Mouse (Mus musculus): ENCODE measurements at regions not wholly inside any gene's neighbourhood (a gene's known extent, or its start where the extent isn't known, plus 50 kb on each side); places are given as distances from the start of the nearest gene placed in this dataset.

DNA sequence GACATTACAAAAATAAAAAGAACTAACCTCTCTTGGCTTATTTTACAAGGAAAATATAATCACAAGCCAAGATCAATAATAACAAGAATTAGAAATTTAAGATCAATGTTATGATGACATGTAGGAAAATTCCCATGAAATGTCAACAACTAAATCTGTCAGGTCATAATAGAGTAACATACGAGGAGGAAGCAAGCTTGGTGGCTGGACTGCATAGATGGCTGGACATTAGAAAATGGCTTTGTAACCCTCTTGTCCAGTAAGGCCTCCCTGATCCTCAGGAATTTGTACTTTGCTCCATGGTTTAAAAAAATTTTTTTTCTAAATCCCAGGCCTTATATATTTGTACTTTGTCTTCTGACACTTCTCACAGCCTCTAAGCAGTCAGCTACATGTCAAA, 132.7 kb upstream of the Aoah start:
- H3K4me1 ChIP-seq (ENCODE audit: control insufficient read depth, insufficient read depth, low read length), result no peaks in the 10 kb centered on the region
- intact Hi-C loops (cut with DNase I), result no loop called here
- no peaks in the 10 kb centered on the region for H3K36me3 ChIP-seq (ENCODE audit: control insufficient read depth, insufficient read depth, low read length)
- TF ChIP-seq POLR2A (IDR thresholded peaks at IDR 0.05; ENCODE audit: insufficient read depth, low read depth, low read length), result no peak
- TF ChIP-seq CTCF (IDR thresholded peaks at IDR 0.05), result no peak
- TF ChIP-seq EP300 (IDR thresholded peaks at IDR 0.05; ENCODE audit: insufficient read depth, low read depth, low read length), result no peak
- no peaks in the 10 kb centered on the region for H3K79me2 ChIP-seq (replicated peaks; ENCODE audit: control insufficient read depth, insufficient read depth, low read length)
- no peaks in the 10 kb centered on the region for H3K27me3 ChIP-seq (ENCODE audit: control insufficient read depth, insufficient read depth, low read length)
- H3K9ac ChIP-seq (ENCODE audit: low read depth, low read length), result no peak overlapping the region
- H3K4me3 ChIP-seq, result no peak overlapping the region
- H3K27ac ChIP-seq, result no peak overlapping the region
- no peak for DNase-seq
- WGBS, result 76% methylated on average over 1 of the region's 1 CpGs

DNA sequence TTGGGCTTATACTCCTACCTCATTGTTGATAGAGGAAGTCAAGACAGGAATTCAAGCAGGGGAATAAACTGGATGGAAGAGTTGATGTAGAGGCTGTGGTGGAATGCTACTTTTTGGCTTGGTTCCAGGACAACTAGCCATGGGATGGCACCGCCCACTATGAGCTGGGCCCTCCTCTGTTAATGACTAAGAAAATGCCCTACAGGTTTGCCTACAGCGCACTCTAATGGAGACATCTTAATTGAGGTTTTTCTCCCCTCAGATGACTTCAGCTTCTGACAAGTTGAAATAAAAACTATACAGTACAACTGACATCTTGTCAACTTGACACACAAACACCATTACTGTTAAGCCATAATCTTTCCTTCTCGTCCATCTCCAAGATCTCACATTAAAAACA, 115.2 kb upstream of the Aoah start:
- Histone ChIP-seq H3K4me1 (ENCODE audit: control insufficient read depth, insufficient read depth, low read length) (no peaks in the 10 kb centered on the region), H3K4me3 (no peak overlapping the region), H3K27me3 (ENCODE audit: control insufficient read depth, insufficient read depth, low read length) (no peaks in the 10 kb centered on the region), H3K79me2 (replicated peaks; ENCODE audit: control insufficient read depth, insufficient read depth, low read length) (no peaks in the 10 kb centered on the region), H3K36me3 (ENCODE audit: control insufficient read depth, insufficient read depth, low read length) (no peaks in the 10 kb centered on the region), H3K27ac (no peak overlapping the region), H3K9ac (ENCODE audit: low read depth, low read length) (no peak overlapping the region)
- no peak for DNase-seq
- TF ChIP-seq EP300 (IDR thresholded peaks at IDR 0.05; ENCODE audit: insufficient read depth, low read depth, low read length) (no peak), CTCF (IDR thresholded peaks at IDR 0.05) (0 out of 2 replicates have a peak, but pooled peaks have one; percentile 10), POLR2A (IDR thresholded peaks at IDR 0.05; ENCODE audit: insufficient read depth, low read depth, low read length) (no peak)
- intact Hi-C loops (cut with DNase I), result no loop called here
- 82% methylated on average over 3 of the region's 3 CpGs for WGBS

DNA sequence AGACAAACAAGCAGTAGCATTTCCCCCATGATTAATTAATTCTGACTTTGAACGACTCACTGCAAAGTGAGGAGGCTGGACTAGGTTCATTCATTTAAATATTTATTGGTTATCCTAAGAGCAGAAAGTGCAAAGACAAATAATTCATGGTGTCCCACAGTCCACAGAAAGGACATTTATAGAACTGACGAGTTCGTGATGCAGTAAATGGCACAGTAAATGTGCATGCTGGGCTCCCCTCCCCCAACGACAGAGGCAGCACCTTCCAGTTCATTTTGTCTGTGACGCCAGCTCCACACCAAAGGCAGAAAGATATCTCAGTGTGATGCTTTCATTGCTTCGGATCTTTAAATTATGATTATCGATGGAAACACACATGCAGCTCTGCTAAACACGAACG, 107.0 kb upstream of the Aoah start:
- WGBS, result 84% methylated on average over 9 of the region's 9 CpGs
- intact Hi-C loops (cut with DNase I), result no loop called here
- Histone ChIP-seq H3K4me1 (ENCODE audit: control insufficient read depth, insufficient read depth, low read length) (no peaks in the 10 kb centered on the region), H3K27me3 (ENCODE audit: control insufficient read depth, insufficient read depth, low read length) (no peaks in the 10 kb centered on the region), H3K9ac (ENCODE audit: low read depth, low read length) (no peak overlapping the region), H3K36me3 (ENCODE audit: control insufficient read depth, insufficient read depth, low read length) (no peaks in the 10 kb centered on the region), H3K27ac (no peak overlapping the region), H3K79me2 (replicated peaks; ENCODE audit: control insufficient read depth, insufficient read depth, low read length) (no peaks in the 10 kb centered on the region), H3K4me3 (no peak overlapping the region)
- TF ChIP-seq POLR2A (IDR thresholded peaks at IDR 0.05; ENCODE audit: insufficient read depth, low read depth, low read length) (no peak), CTCF (IDR thresholded peaks at IDR 0.05) (no peak), EP300 (IDR thresholded peaks at IDR 0.05; ENCODE audit: insufficient read depth, low read depth, low read length) (no peak)
- DNase-seq, result no peak

DNA sequence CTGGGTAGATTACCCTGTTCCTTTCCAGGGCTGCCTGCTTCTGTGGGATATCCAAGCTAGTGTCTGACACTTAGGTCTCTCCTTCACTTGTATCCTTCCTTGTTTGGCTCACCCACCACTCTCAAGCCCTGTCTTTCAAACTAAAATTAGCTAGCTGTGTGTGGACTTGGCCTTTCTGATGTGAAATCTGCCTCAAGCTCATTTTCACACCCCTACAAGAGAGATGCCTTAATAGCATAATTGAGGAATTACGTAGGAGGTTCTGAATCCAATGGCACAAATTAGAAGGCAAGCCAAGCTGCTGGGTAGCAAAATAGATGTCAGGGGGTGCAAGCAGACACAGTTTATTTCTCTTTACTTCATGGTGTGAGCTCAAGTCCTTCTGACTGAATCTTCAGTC, 106.5 kb upstream of the Aoah start:
- H3K27ac ChIP-seq, result no peak overlapping the region
- no peak for DNase-seq
- no peaks in the 10 kb centered on the region for H3K27me3 ChIP-seq (ENCODE audit: control insufficient read depth, insufficient read depth, low read length)
- H3K36me3 ChIP-seq (ENCODE audit: control insufficient read depth, insufficient read depth, low read length), result no peaks in the 10 kb centered on the region
- H3K79me2 ChIP-seq (replicated peaks; ENCODE audit: control insufficient read depth, insufficient read depth, low read length), result no peaks in the 10 kb centered on the region
- intact Hi-C loops (cut with DNase I), result no loop called here
- H3K4me3 ChIP-seq, result no peak overlapping the region
- H3K9ac ChIP-seq (ENCODE audit: low read depth, low read length), result no peak overlapping the region
- WGBS, result 87% methylated on average over 1 of the region's 1 CpGs
- H3K4me1 ChIP-seq (ENCODE audit: control insufficient read depth, insufficient read depth, low read length), result no peaks in the 10 kb centered on the region
- no peak for TF ChIP-seq EP300 (IDR thresholded peaks at IDR 0.05; ENCODE audit: insufficient read depth, low read depth, low read length)
- no peak for TF ChIP-seq POLR2A (IDR thresholded peaks at IDR 0.05; ENCODE audit: insufficient read depth, low read depth, low read length)
- no peak for TF ChIP-seq CTCF (IDR thresholded peaks at IDR 0.05)

DNA sequence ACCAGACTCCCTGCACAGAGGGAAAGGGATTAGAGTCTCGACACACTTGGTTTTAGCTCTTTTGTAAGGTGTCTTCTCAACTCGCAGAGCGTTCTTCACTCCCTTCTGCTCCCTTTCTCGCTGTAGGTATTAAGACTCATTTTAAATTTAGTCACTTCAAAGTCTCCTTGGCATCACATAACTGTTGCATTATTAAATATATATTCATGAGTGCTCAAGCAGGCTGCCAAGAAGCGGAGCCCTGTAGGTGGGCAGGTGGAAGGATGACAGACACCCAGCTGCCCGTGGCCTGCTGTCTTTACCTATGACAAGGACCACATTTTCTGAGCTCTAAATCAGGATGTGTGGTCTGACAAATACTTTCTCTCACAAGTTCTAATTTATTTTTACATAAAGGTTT, 82.4 kb upstream of the Aoah start:
- H3K36me3 ChIP-seq (ENCODE audit: control insufficient read depth, insufficient read depth, low read length), result no peaks in the 10 kb centered on the region
- TF ChIP-seq EP300 (IDR thresholded peaks at IDR 0.05; ENCODE audit: insufficient read depth, low read depth, low read length) (no peak), POLR2A (IDR thresholded peaks at IDR 0.05; ENCODE audit: insufficient read depth, low read depth, low read length) (no peak), CTCF (IDR thresholded peaks at IDR 0.05) (no peak)
- no peak overlapping the region for H3K4me3 ChIP-seq
- no peaks in the 10 kb centered on the region for H3K79me2 ChIP-seq (replicated peaks; ENCODE audit: control insufficient read depth, insufficient read depth, low read length)
- intact Hi-C loops (cut with DNase I), result no loop called here
- H3K9ac ChIP-seq (ENCODE audit: low read depth, low read length), result no peak overlapping the region
- no peaks in the 10 kb centered on the region for H3K27me3 ChIP-seq (ENCODE audit: control insufficient read depth, insufficient read depth, low read length)
- no peak overlapping the region for H3K27ac ChIP-seq
- 85% methylated on average over 6 of the region's 6 CpGs for WGBS
- H3K4me1 ChIP-seq (ENCODE audit: control insufficient read depth, insufficient read depth, low read length), result no peaks in the 10 kb centered on the region
- DNase-seq, result no peak

DNA sequence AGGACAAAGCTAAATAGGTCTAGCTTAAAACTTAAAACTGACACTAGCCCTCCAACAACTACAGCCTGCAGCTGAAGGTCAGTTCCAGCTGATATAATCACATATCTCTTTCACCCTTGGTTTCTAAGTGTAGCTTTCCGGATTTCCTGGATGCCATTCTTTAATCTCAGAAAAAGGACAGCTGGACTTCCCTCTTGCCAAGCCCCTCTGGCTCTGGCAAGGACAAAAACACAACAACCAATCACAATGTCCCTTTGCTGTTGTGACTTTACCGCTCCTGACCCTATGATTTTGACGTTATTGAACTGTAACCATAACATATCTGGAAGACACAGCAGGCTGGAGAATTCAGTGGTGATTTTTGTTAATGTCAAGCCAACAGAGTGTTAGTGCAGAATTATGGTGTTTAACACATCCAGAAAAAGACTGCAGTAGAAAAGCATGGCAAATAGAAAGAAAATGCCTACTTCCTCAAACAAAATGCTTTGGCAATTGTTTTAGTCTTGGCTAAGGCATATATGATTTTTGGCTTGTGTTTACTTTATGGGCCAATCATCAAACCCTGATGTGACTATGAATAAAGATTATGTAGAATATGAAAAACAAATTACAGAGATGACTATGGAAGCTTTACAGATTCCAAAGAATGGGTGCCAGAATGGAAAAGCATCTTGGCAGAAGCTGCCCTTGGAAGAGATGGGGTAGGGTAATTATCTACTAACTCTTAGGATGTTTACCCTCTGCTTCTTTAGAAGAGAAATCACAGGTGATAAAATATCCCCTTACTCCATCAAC, 70.4 kb upstream of the Aoah start:
- H3K36me3 ChIP-seq (ENCODE audit: control insufficient read depth, insufficient read depth, low read length), result no peaks in the 10 kb centered on the region
- intact Hi-C loops (cut with DNase I), result no loop called here
- no peak overlapping the region for H3K9ac ChIP-seq (ENCODE audit: low read depth, low read length)
- no peaks in the 10 kb centered on the region for H3K4me1 ChIP-seq (ENCODE audit: control insufficient read depth, insufficient read depth, low read length)
- no peaks in the 10 kb centered on the region for H3K27me3 ChIP-seq (ENCODE audit: control insufficient read depth, insufficient read depth, low read length)
- 49% methylated on average over 3 of the region's 3 CpGs for WGBS
- H3K27ac ChIP-seq, result no peak overlapping the region
- H3K4me3 ChIP-seq, result no peak overlapping the region
- H3K79me2 ChIP-seq (replicated peaks; ENCODE audit: control insufficient read depth, insufficient read depth, low read length), result no peaks in the 10 kb centered on the region
- no peak for DNase-seq
- TF ChIP-seq EP300 (IDR thresholded peaks at IDR 0.05; ENCODE audit: insufficient read depth, low read depth, low read length) (no peak), POLR2A (IDR thresholded peaks at IDR 0.05; ENCODE audit: insufficient read depth, low read depth, low read length) (no peak), CTCF (IDR thresholded peaks at IDR 0.05) (no peak)
